Mouse (Mus musculus) hindbrain, postnatal 0 days (tissue): ENCODE measurements around the gene Kars. TPM values are rescaled to one million over a fixed set of nuclear protein-coding genes. Genes with fewer than 3 reads are reported as not detected.

Experiments used
- ATAC-seq: fragments of 200-750 bp; cut with Nextera tagmentation; 2 replicates; pipeline ENCODE4 v1.8.0; 2017; ENCODE audit warnings: mild to moderate bottlenecking, moderate TSS enrichment, moderate library complexity
- DNase-seq: peaks from one replicate; pipeline ENCODE4 v3.0.0-alpha.2; 2015; ENCODE audit warnings: low spot score
- H3K27ac ChIP-seq: fragments of 300-500 bp; sonication (generic); 2 replicates; pipeline ENCODE4 v1.5.1; 2014; ENCODE audit warnings: mild to moderate bottlenecking
- H3K27me3 ChIP-seq: fragments of 300-500 bp; sonication (generic); 2 replicates; pipeline ENCODE4 v1.6.1; 2014; ENCODE audit warnings: low read length, mixed read lengths; ENCODE audit not compliant: insufficient read depth
- H3K36me3 ChIP-seq: fragments of 300-500 bp; sonication (generic); 2 replicates; pipeline ENCODE4 v1.6.1; 2014; ENCODE audit warnings: low read length, mixed read lengths; ENCODE audit not compliant: insufficient read depth
- H3K4me1 ChIP-seq: fragments of 300-500 bp; sonication (generic); 2 replicates; pipeline ENCODE4 v1.6.1; 2014; ENCODE audit warnings: antibody characterized with exemption, low read length, mixed read lengths; ENCODE audit not compliant: insufficient read depth
- H3K4me2 ChIP-seq: fragments of 300-500 bp; sonication (generic); 2 replicates; pipeline ENCODE4 v1.6.1; 2014; ENCODE audit warnings: low read depth, mild to moderate bottlenecking, low read length, moderate library complexity, mixed read lengths
- H3K4me3 ChIP-seq: fragments of 300-500 bp; sonication (generic); 2 replicates; pipeline ENCODE4 v1.5.1; 2014; ENCODE audit warnings: low read length
- H3K9ac ChIP-seq: fragments of 300-500 bp; sonication (generic); replicated peaks from 2 replicates; pipeline ENCODE4 v1.6.1; 2014; ENCODE audit warnings: mild to moderate bottlenecking, low read length, moderate library complexity, mixed read lengths
- H3K9me3 ChIP-seq: fragments of 300-500 bp; sonication (generic); 2 replicates; pipeline ENCODE4 v1.6.1; 2016; ENCODE audit warnings: low read length, mixed read lengths
- CTCF ChIP-seq: IDR thresholded peaks from 2 replicates; pipeline ENCODE4 v1.5.1; 2016; ENCODE audit warnings: antibody characterized with exemption, control low read depth, low read depth
- WGBS: fragments of 180-500 bp; shearing (Covaris S2); extraction: QIAGEN DNeasy Blood & Tissue Kit; methylation state at CpG from one replicate; pipeline ENCODE4 v1.1.7; 2014; 5-methylcytosine and 5-hydroxymethylcytosine counted together
- polyA plus RNA-seq: library from polyadenylated mRNA; unstranded; fragments of >200 nt; fragmentation: Nextera tagmentation; extraction: Ambion mirVana; gene quantifications from 2 replicates; pipeline ENCODE4 v1.2.1, GENCODE M21; 2015
- total RNA-seq: library from RNA; depleted of rRNA; stranded (reverse); fragments of >200 nt; gene quantifications from 2 replicates; pipeline ENCODE4 v1.2.3, GENCODE M21; 2014

Gene Kars
- total and polyA plus RNA-seq, 2 experiments from 2014 or later = 106 to 162 TPM

- ATAC-seq (0 out of 2 replicates have a peak, but pooled peaks have one; percentile 21), DNase-seq (peak; percentile 83)
- H3K9me3 ChIP-seq = no peaks in the 10 kb centered on the region
- H3K4me3 ChIP-seq = no peak overlapping the region
- peak; percentile 88 for TF ChIP-seq CTCF
- no peak overlapping the region for H3K9ac ChIP-seq
- H3K4me1 ChIP-seq = no peaks in the 10 kb centered on the region
- peaks cover 22% of the 10 kb centered on the region; the same call in 1 of the 2 replicates for H3K36me3 ChIP-seq
- 10% methylated on average over 7 of the region's 7 CpGs for WGBS
- H3K4me2 ChIP-seq = no peak overlapping the region
- H3K27ac ChIP-seq = no peak overlapping the region
- no peaks in the 10 kb centered on the region for H3K27me3 ChIP-seq
Measured at GRCm38 (mm10) chr8:111989911-111990310, 21.2 kb downstream of the Kars start.

GRCm38 (mm10) chr8:111984511-111984910 is 26.6 kb downstream of the Kars start:
- no peak for TF ChIP-seq CTCF
- no peaks in the 10 kb centered on the region for H3K4me1 ChIP-seq

GRCm38 (mm10) chr8:111982116-111982515 is 29.0 kb downstream of the Kars start:
- H3K4me1 ChIP-seq = no peaks in the 10 kb centered on the region
- DNase-seq (no peak), ATAC-seq (no peak)
- peak; percentile 43 for TF ChIP-seq CTCF
- H3K9ac ChIP-seq = no peak overlapping the region
- H3K4me3 ChIP-seq = no peak overlapping the region
- WGBS = 83% methylated on average over 7 of the region's 7 CpGs
- no peak overlapping the region for H3K4me2 ChIP-seq
- no peak overlapping the region for H3K27ac ChIP-seq
- no peaks in the 10 kb centered on the region for H3K9me3 ChIP-seq
- no peaks in the 10 kb centered on the region; the same call in 1 of the 2 replicates for H3K36me3 ChIP-seq
- no peaks in the 10 kb centered on the region for H3K27me3 ChIP-seq

More at GRCm38 (mm10) chr8:111984511-111984910, 26.6 kb downstream of the Kars start:
- no peak overlapping the region for H3K9ac ChIP-seq
- no peak overlapping the region for H3K27ac ChIP-seq
- H3K36me3 ChIP-seq = peaks cover 5% of the 10 kb centered on the region; the same call in 1 of the 2 replicates
- H3K9me3 ChIP-seq = no peaks in the 10 kb centered on the region
- H3K27me3 ChIP-seq = no peaks in the 10 kb centered on the region
- no peak for DNase-seq
- no peak overlapping the region for H3K4me2 ChIP-seq
- 89% methylated on average over 10 of the region's 10 CpGs for WGBS
- H3K4me3 ChIP-seq = no peak overlapping the region
- no peak for ATAC-seq

- H3K4me3 ChIP-seq = no peak overlapping the region
- no peak overlapping the region for H3K4me2 ChIP-seq
- H3K27me3 ChIP-seq = no peaks in the 10 kb centered on the region
- TF ChIP-seq CTCF = no peak
- 59% methylated on average over 10 of the region's 10 CpGs for WGBS
- DNase-seq (peak; percentile 18), ATAC-seq (no peak)
- H3K27ac ChIP-seq = no peak overlapping the region
- H3K9ac ChIP-seq = no peak overlapping the region
- H3K4me1 ChIP-seq = no peaks in the 10 kb centered on the region
- H3K9me3 ChIP-seq = no peaks in the 10 kb centered on the region
- no peaks in the 10 kb centered on the region; the same call in 1 of the 2 replicates for H3K36me3 ChIP-seq
Measured at GRCm38 (mm10) chr8:111978147-111978546, 33.0 kb downstream of the Kars start.

- Histone ChIP-seq H3K4me1 (no peaks in the 10 kb centered on the region), H3K9me3 (no peaks in the 10 kb centered on the region), H3K4me2 (no peak overlapping the region), H3K9ac (no peak overlapping the region), H3K36me3 (0 out of 2 replicates have a peak, but pooled peaks cover 1% of the 10 kb centered on the region), H3K4me3 (no peak overlapping the region), H3K27ac (no peak overlapping the region), H3K27me3 (no peaks in the 10 kb centered on the region)
- no peak for DNase-seq
- no peak for TF ChIP-seq CTCF
- 83% methylated on average over 2 of the region's 2 CpGs for WGBS
- ATAC-seq = no peak
Measured at GRCm38 (mm10) chr8:111976326-111976725, 34.8 kb downstream of the Kars start.

GRCm38 (mm10) chr8:111975706-111976105 is 35.4 kb downstream of the Kars start:
- H3K9ac ChIP-seq = no peak overlapping the region
- no peaks in the 10 kb centered on the region for H3K9me3 ChIP-seq
- WGBS = 91% methylated on average over 2 of the region's 2 CpGs
- H3K4me2 ChIP-seq = no peak overlapping the region
- no peak overlapping the region for H3K4me3 ChIP-seq
- H3K36me3 ChIP-seq = 0 out of 2 replicates have a peak, but pooled peaks cover 4% of the 10 kb centered on the region
- TF ChIP-seq CTCF = no peak
- H3K4me1 ChIP-seq = no peaks in the 10 kb centered on the region
- no peak overlapping the region for H3K27ac ChIP-seq
- DNase-seq (no peak), ATAC-seq (no peak)
- H3K27me3 ChIP-seq = no peaks in the 10 kb centered on the region

- Histone ChIP-seq H3K27me3 (no peaks in the 10 kb centered on the region), H3K27ac (no peak overlapping the region), H3K9me3 (no peaks in the 10 kb centered on the region), H3K36me3 (0 out of 2 replicates have a peak, but pooled peaks cover 4% of the 10 kb centered on the region), H3K9ac (no peak overlapping the region), H3K4me2 (no peak overlapping the region), H3K4me3 (no peak overlapping the region), H3K4me1 (no peaks in the 10 kb centered on the region)
- DNase-seq = no peak
- 97% methylated on average over 12 of the region's 12 CpGs for WGBS
- no peak for TF ChIP-seq CTCF
- no peak for ATAC-seq
Measured at GRCm38 (mm10) chr8:111974138-111974537, 37.0 kb downstream of the Kars start.
